ENCODE assay signal across 22 mouse cellular contexts in genomic region chr16:44060604-44061286, GRCm38 (mm10). TPM values are rescaled to one million over a fixed set of nuclear protein-coding genes. Genes with fewer than 3 reads are reported as not detected.
DNase-seq lines count a peak whose midpoint lies in the region; ATAC-seq and TF ChIP-seq lines count a peak whose summit lies in the region.
"Had no signal": no experiment of that assay in that cellular context is flagged by ENCODE, and none has a peak within 500 bp of the region (broad histone marks: within the 10 kb centered on the region; RNA-seq: fewer than 3 reads in every experiment).

No protein-coding gene starts in this region.

- 91% methylated on average over 18 of the region's 18 CpGs for WGBS in intestine, embryonic 14.5 days
- 90% methylated on average over 18 of the region's 18 CpGs for WGBS in intestine, embryonic 16.5 days
- WGBS in liver, adult 2 months = 28% methylated on average over 18 of the region's 18 CpGs
- WGBS in liver, embryonic 15.5 days (ENCODE audit: insufficient replicate concordance) = 76% methylated on average over 18 of the region's 18 CpGs
- WGBS in lung, postnatal 0 days = 87% methylated on average over 18 of the region's 18 CpGs
- 93% methylated on average over 18 of the region's 18 CpGs for WGBS in cerebellum, adult 2 months

- peak; percentile 36 for DNase-seq in intestine, embryonic 14.5 days (ENCODE audit: low spot score)
- DNase-seq in liver, adult 2 months (ENCODE audit: extremely low read depth, low read depth, low spot score) = peak; percentile 99
- DNase-seq in lung, postnatal 0 days (ENCODE audit: low spot score) = no peak
- DNase-seq in cerebellum, adult 2 months = no peak
- DNase-seq in spleen, postnatal 36 days (ENCODE audit: low spot score in 2 of 2) = no peak
- DNase-seq: adrenal gland, adult 8-10 months; cerebellum, adult 11-12 months; cerebellum, adult 9-11 months; cerebellum, postnatal 36 days; gastrocnemius, postnatal 10 days; heart, adult 18-20 months; heart, postnatal 10 days; heart, postnatal 4 days had no signal

- no peak overlapping the region for H3K4me2 ChIP-seq in intestine, embryonic 14.5 days (ENCODE audit: low read length)
- H3K4me2 ChIP-seq in intestine, embryonic 16.5 days (ENCODE audit: low read depth, low read length) = no peak overlapping the region
- H3K4me2 ChIP-seq in liver, embryonic 15.5 days = no peak overlapping the region
- no peak overlapping the region for H3K4me2 ChIP-seq in lung, postnatal 0 days (replicated peaks; ENCODE audit: low read depth, low read length)
- H3K4me2 ChIP-seq: embryonic facial prominence, embryonic 13.5 days; forebrain, embryonic 12.5 days; hindbrain, embryonic 12.5 days had no signal

- no peak for TF ChIP-seq CTCF in liver, adult 2 months (IDR thresholded peaks at IDR 0.05; ENCODE audit: low read depth, low read length)
- TF ChIP-seq CTCF in lung, postnatal 0 days (IDR thresholded peaks at IDR 0.05) = no peak
- no peak for TF ChIP-seq CTCF in cerebellum, adult 2 months (IDR thresholded peaks at IDR 0.05; ENCODE audit: borderline replicate concordance, insufficient read depth, low read depth, low read length)

- no peak for TF ChIP-seq EP300 in lung, postnatal 0 days (IDR thresholded peaks at IDR 0.05)

- ATAC-seq in intestine, embryonic 14.5 days (replicated peaks; ENCODE audit: low FRiP score, low TSS enrichment, low read depth) = no peak
- ATAC-seq in intestine, embryonic 16.5 days = no peak
- ATAC-seq in liver, embryonic 15.5 days (ENCODE audit: insufficient read depth) = peak; percentile 68
- ATAC-seq in lung, postnatal 0 days = no peak
- ATAC-seq: forebrain, embryonic 16.5 days; Patski had no signal

- H3K4me3 ChIP-seq in intestine, embryonic 14.5 days (ENCODE audit: low read depth, low read length) = no peak overlapping the region
- H3K4me3 ChIP-seq in intestine, embryonic 16.5 days (ENCODE audit: low read length) = no peak overlapping the region
- peak overlapping the region; percentile 40 for H3K4me3 ChIP-seq in liver, adult 2 months (ENCODE audit: insufficient read depth, low read depth, low read length)
- no peak overlapping the region for H3K4me3 ChIP-seq in liver, embryonic 15.5 days (replicated peaks)
- H3K4me3 ChIP-seq in lung, postnatal 0 days (ENCODE audit: low read depth, low read length) = no peak overlapping the region
- H3K4me3 ChIP-seq in cerebellum, adult 2 months (replicated peaks; ENCODE audit: insufficient read depth, low read depth, low read length) = no peak overlapping the region
- H3K4me3 ChIP-seq: embryonic facial prominence, embryonic 13.5 days; forebrain, embryonic 12.5 days; heart, embryonic 10.5 days; hindbrain, embryonic 12.5 days had no signal

- no peaks in the 10 kb centered on the region for H3K9me3 ChIP-seq in intestine, embryonic 14.5 days (ENCODE audit: control insufficient read depth, low read length)
- H3K9me3 ChIP-seq in intestine, embryonic 16.5 days (ENCODE audit: control insufficient read depth, low read length) = no peaks in the 10 kb centered on the region; the same call in 1 of the 2 replicates
- H3K9me3 ChIP-seq in liver, embryonic 15.5 days (replicated peaks) = no peaks in the 10 kb centered on the region
- no peaks in the 10 kb centered on the region for H3K9me3 ChIP-seq in lung, postnatal 0 days (ENCODE audit: low read length)
- H3K9me3 ChIP-seq: embryonic facial prominence, embryonic 13.5 days; forebrain, embryonic 12.5 days; heart, embryonic 10.5 days; hindbrain, embryonic 12.5 days had no signal

- no peak for TF ChIP-seq POLR2A in liver, adult 2 months (IDR thresholded peaks at IDR 0.05; ENCODE audit: extremely low read depth, insufficient read depth, low read length)
- no peak for TF ChIP-seq POLR2A in cerebellum, adult 2 months (IDR thresholded peaks at IDR 0.05; ENCODE audit: borderline replicate concordance, insufficient read depth, low read length)

- H3K27me3 ChIP-seq in intestine, embryonic 14.5 days (replicated peaks; ENCODE audit: control insufficient read depth, insufficient read depth, low read length) = no peaks in the 10 kb centered on the region
- H3K27me3 ChIP-seq in intestine, embryonic 16.5 days (replicated peaks; ENCODE audit: control insufficient read depth, insufficient read depth, low read length) = no peaks in the 10 kb centered on the region
- no peaks in the 10 kb centered on the region for H3K27me3 ChIP-seq in liver, adult 2 months (ENCODE audit: control insufficient read depth, insufficient read depth, low read length)
- peaks cover 3% of the 10 kb centered on the region; the same call in 1 of the 2 replicates for H3K27me3 ChIP-seq in liver, embryonic 15.5 days
- H3K27me3 ChIP-seq in lung, postnatal 0 days (replicated peaks; ENCODE audit: insufficient read depth, low read length) = no peaks in the 10 kb centered on the region
- no peaks in the 10 kb centered on the region for H3K27me3 ChIP-seq in cerebellum, adult 2 months (ENCODE audit: control insufficient read depth, insufficient read depth, low read length)
- H3K27me3 ChIP-seq: CH12.LX; embryonic facial prominence, embryonic 13.5 days; forebrain, embryonic 12.5 days; hindbrain, embryonic 12.5 days; Patski had no signal

- no peak overlapping the region for H3K27ac ChIP-seq in intestine, embryonic 14.5 days (ENCODE audit: low read depth)
- H3K27ac ChIP-seq in intestine, embryonic 16.5 days (ENCODE audit: low read length) = no peak overlapping the region
- H3K27ac ChIP-seq in liver, adult 2 months (replicated peaks; ENCODE audit: insufficient read depth, low read depth, low read length) = peak overlapping the region; percentile 97
- no peak overlapping the region for H3K27ac ChIP-seq in liver, embryonic 15.5 days (replicated peaks)
- H3K27ac ChIP-seq in lung, postnatal 0 days (ENCODE audit: low read length) = no peak overlapping the region
- no peak overlapping the region for H3K27ac ChIP-seq in cerebellum, adult 2 months (ENCODE audit: insufficient read depth, low read length)
- H3K27ac ChIP-seq: embryonic facial prominence, embryonic 13.5 days; forebrain, embryonic 12.5 days; heart, embryonic 10.5 days; hindbrain, embryonic 12.5 days had no signal

- H3K9ac ChIP-seq in intestine, embryonic 14.5 days (ENCODE audit: low read length) = no peak overlapping the region
- no peak overlapping the region for H3K9ac ChIP-seq in intestine, embryonic 16.5 days (ENCODE audit: low read depth, low read length)
- H3K9ac ChIP-seq in liver, adult 2 months (ENCODE audit: low read depth, low read length) = peak overlapping the region; percentile 54
- no peak overlapping the region for H3K9ac ChIP-seq in liver, embryonic 15.5 days
- no peak overlapping the region for H3K9ac ChIP-seq in lung, postnatal 0 days (replicated peaks; ENCODE audit: low read depth)
- H3K9ac ChIP-seq: embryonic facial prominence, embryonic 13.5 days; forebrain, embryonic 12.5 days; hindbrain, embryonic 12.5 days had no signal

- no peaks in the 10 kb centered on the region; the same call in 1 of the 2 replicates for H3K79me2 ChIP-seq in liver, adult 2 months (ENCODE audit: control insufficient read depth, insufficient read depth, low read length)

- H3K4me1 ChIP-seq in intestine, embryonic 14.5 days (replicated peaks; ENCODE audit: control insufficient read depth, insufficient read depth, low read length) = no peaks in the 10 kb centered on the region
- H3K4me1 ChIP-seq in intestine, embryonic 16.5 days (ENCODE audit: control insufficient read depth, insufficient read depth, low read length) = no peaks in the 10 kb centered on the region
- H3K4me1 ChIP-seq in liver, adult 2 months (ENCODE audit: control insufficient read depth, insufficient read depth, low read length) = peaks cover 10% of the 10 kb centered on the region
- H3K4me1 ChIP-seq in liver, embryonic 15.5 days (replicated peaks) = 0 out of 2 replicates have a peak, but pooled peaks cover 6% of the 10 kb centered on the region
- H3K4me1 ChIP-seq in lung, postnatal 0 days (ENCODE audit: insufficient read depth, low read depth, low read length) = no peaks in the 10 kb centered on the region
- H3K4me1 ChIP-seq in cerebellum, adult 2 months (ENCODE audit: control insufficient read depth, insufficient read depth, low read length) = no peaks in the 10 kb centered on the region
- H3K4me1 ChIP-seq: forebrain, embryonic 12.5 days; heart, embryonic 10.5 days; hindbrain, embryonic 12.5 days had no signal

- H3K36me3 ChIP-seq in intestine, embryonic 14.5 days (ENCODE audit: control insufficient read depth, insufficient read depth, low read length) = no peaks in the 10 kb centered on the region
- no peaks in the 10 kb centered on the region for H3K36me3 ChIP-seq in intestine, embryonic 16.5 days (ENCODE audit: control insufficient read depth, insufficient read depth, low read length)
- peaks cover 9% of the 10 kb centered on the region for H3K36me3 ChIP-seq in liver, adult 2 months (ENCODE audit: control insufficient read depth, insufficient read depth, low read length)
- H3K36me3 ChIP-seq in liver, embryonic 15.5 days (replicated peaks) = no peaks in the 10 kb centered on the region
- H3K36me3 ChIP-seq in lung, postnatal 0 days (ENCODE audit: insufficient read depth, low read length) = no peaks in the 10 kb centered on the region
- H3K36me3 ChIP-seq: embryonic facial prominence, embryonic 13.5 days; forebrain, embryonic 12.5 days; heart, embryonic 10.5 days; hindbrain, embryonic 12.5 days had no signal

RNA-seq across cellular contexts. Expression of gene Gramd1c, which starts 2.4 kb away (rescaled TPM):
- 7.0 and 7.2 TPM in 2 replicates for polyA plus RNA-seq in intestine, embryonic 14.5 days (2014; fragmentation: Nextera tagmentation; extraction: Ambion mirVana)
- 7.8 and 8.8 TPM in 2 replicates for polyA plus RNA-seq in intestine, embryonic 16.5 days (2015; fragmentation: Nextera tagmentation; extraction: Ambion mirVana)
- total RNA-seq in liver, adult 2 months (2014; rRNA removed) = 29.9 and 48.5 TPM in 2 replicates
- polyA plus RNA-seq in liver, adult 2 months (2012; rRNA removed) = 6.1 and 6.6 TPM in 2 replicates
- 2.8 and 2.9 TPM in 2 replicates for polyA plus RNA-seq in liver, embryonic 15.5 days (2015; fragmentation: Nextera tagmentation; extraction: Ambion mirVana)
- polyA plus RNA-seq in lung, postnatal 0 days (2015; fragmentation: Nextera tagmentation; extraction: Ambion mirVana) = 4.1 TPM in 2 replicates
- polyA plus RNA-seq in cerebellum, adult 2 months (2012; rRNA removed) = 1.4 and 1.8 TPM in 2 replicates

Comparison
In these comparisons a context has a peak if more than half of its experiments do, and no peak if none do; other contexts are left out.
1. DNase-seq: peak in intestine, embryonic 14.5 days (single experiment) and liver, adult 2 months (single experiment); none in lung, postnatal 0 days (single experiment), cerebellum, adult 2 months (0 of 2) and spleen, postnatal 36 days (0 of 2).